Mouse (Mus musculus) lung, postnatal 0 days (tissue): ENCODE data around the gene Elfn2.

Experiments
- CTCF ChIP-seq: IDR thresholded peaks from 2 replicates; pipeline ENCODE4 v1.5.1; 2016; ENCODE audit warnings: antibody characterized with exemption, mild to moderate bottlenecking
- EP300 ChIP-seq: IDR thresholded peaks from 2 replicates; pipeline ENCODE4 v1.6.1; 2016; ENCODE audit warnings: antibody characterized with exemption, mild to moderate bottlenecking, control low read depth

- TF ChIP-seq CTCF (no peak), EP300 (no peak)
Observed at GRCm38 (mm10) chr15:78763210-78763609, 44.6 kb upstream of the Elfn2 start.
